Mouse (Mus musculus) CD4-positive naive resting alpha-beta T cell, adult 57 days (primary cell): ENCODE measurements around the gene Sh3bp1. TPM values are rescaled to one million over a fixed set of nuclear protein-coding genes. Genes with fewer than 3 reads are reported as not detected.

Source experiments
- total RNA-seq: library from RNA; stranded (reverse); gene quantifications from one replicate; pipeline ENCODE4 v1.2.4, GENCODE M21; 2023

Gene Sh3bp1
- total RNA-seq: 241 TPM

DNA sequence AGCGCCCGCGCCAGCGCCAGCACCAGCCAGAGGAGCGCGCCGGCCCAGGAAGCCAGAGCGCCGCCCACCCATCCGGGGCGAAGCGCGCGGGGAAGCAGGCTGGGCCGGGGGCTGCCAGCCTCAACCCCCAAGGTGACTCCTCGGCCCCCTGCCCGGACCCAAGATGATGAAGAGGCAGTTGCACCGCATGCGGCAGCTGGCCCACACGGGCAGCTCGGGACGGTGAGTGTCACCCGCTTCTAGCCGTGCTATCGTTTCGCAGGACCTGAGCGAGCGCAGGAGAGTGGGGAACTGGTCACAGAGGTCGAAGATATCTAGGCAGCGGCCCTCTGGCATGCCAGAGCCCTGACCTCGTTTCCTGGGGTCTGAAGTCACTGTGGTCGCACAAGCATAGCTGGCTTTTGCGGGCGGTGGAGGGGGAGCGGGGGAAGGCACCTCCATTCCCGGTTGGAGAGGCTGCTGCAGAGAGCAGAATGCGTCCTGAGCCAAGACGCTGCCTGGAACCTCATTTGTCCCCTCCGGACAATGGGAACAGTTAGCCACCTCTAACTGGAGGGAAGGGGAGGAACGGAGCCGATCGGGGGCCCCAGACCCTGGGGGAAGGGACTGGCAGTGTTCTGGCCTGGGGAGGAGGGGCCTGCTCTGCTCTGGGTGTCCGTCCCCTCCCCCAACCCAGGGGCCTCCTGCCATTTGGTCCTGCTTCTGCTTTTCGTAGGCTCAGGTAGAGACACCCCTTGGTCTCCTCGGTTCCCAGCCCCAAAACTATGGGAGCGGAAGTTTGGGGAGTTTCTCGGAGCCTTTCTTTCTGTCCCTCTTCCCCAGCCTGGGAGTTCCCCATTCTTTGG is at the start of gene Sh3bp1:
TSS of gene Sh3bp1 (plus strand) at position 29 of the 845 bp plus-strand sequence.

DNA sequence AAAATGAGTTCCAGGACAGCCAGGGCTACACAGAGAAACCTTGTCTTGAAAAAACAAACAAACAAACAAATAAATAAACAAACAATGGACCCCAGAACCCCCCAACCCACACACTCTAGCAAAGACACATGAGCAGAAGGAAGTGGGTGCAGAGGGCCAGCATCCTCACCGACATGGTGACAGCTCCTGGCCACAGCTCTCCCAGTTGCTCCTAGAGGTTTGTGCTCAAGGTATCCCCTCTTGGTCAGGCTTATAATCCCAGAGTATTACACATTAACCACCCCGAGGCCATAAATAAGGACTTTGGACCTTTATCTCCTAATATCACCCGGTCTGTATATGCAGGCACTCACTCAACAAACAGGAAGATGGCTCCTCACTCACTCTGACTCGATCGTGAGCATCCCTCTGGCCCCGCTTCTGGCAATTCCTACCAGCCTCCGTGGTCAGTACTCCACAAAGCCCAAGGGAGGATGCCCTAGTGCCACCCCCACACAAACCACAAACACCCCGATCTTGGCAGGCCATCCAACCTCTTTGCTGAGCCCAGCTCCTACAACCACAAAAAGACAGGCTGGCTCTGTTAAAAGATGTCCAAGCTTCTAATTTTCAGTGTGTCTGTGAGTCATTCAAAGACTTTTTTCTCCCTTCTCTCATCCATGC is 44.1 kb upstream of the Sh3bp1 start, which contains the start of gene Lgals2:
TSS of gene Lgals2 (minus strand) at position 227 of the 663 bp plus-strand sequence.

DNA sequence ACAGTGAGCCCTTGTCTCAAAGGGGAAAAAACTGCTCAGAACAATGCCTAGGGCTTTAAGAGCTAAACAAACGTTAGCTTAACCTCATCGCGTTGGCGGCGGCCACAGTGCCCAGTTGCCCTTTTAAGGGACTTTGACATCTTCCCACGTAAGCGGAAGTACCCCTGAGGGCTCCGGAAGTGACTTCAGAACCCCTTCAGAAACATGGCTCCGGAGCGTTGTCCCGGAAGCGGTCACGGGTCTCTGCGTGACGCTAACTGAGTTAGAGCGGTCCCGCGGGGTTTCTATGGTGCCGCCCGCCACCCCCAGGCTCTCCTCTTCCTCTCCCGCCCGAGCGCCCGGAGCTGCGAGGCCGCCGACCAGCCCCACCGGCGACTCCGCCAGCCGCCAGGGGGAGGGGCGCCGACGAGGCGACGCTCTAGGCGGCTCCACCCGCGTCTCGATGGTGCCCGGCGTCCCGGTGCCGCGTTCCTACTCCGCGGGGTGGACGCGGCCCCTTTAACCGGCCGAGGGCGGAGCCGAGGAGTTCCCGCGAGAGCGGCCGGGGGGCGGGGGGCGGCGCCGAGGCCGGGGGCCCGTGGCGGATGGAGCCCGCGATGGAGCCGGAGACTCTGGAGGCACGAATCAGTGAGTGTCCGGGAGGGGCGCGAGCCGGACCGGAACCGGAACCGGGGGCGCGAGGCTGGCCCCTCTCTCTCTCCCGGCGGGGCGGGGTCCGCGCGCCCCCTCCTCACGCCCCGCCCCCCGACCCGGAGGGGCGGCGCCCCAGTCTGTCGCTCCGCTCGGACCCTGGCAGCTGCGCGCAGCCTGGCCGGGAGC is 22.4 kb upstream of the Sh3bp1 start, which contains the start of gene Gga1:
TSS of gene Gga1 (plus strand) at position 200 of the 819 bp plus-strand sequence.

DNA sequence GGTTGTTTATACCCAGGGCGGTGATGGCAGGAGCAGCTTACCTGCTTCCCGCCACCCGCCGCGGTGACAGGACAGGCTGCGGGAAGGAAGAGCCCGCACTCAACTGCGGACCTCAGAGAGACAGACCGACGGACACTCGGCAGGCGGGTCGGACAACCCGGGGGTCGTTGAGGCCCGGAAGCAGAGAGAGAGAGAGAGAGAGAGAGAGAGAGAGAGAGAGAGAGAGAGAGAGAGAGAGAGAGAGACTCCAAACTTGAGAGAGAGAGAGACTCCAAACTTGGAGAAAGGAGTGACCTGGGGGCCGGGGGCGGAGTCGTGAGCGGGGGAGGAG is 194 bp upstream of the Sh3bp1 start, which contains the start of gene Gm49510:
TSS of gene Gm49510 (plus strand) at position 259 of the 331 bp plus-strand sequence.

DNA sequence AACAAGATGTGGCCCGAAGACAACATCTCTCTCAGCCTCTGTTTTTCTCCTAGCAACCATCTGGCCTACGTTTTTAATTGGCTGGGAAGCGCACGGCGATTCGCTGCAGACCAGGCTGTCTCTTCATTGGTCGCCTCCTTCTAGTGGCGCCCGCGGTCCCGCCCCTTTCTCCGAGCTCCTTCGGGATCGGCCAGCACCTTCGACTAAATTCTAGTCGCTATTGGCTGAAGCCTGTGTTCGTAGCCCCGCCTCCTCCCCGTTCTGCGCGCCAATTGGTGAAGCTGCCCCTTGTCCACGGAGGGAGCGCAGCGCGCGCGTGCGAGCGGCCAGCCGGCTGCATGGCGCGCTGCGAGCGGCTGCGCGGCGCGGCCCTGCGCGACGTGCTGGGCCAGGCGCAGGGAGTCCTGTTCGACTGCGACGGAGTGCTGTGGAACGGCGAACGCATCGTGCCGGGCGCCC is 14.1 kb downstream of the Sh3bp1 start, which contains the start of gene Pdxp:
TSS of gene Pdxp (plus strand) at position 288 of the 459 bp plus-strand sequence.

DNA sequence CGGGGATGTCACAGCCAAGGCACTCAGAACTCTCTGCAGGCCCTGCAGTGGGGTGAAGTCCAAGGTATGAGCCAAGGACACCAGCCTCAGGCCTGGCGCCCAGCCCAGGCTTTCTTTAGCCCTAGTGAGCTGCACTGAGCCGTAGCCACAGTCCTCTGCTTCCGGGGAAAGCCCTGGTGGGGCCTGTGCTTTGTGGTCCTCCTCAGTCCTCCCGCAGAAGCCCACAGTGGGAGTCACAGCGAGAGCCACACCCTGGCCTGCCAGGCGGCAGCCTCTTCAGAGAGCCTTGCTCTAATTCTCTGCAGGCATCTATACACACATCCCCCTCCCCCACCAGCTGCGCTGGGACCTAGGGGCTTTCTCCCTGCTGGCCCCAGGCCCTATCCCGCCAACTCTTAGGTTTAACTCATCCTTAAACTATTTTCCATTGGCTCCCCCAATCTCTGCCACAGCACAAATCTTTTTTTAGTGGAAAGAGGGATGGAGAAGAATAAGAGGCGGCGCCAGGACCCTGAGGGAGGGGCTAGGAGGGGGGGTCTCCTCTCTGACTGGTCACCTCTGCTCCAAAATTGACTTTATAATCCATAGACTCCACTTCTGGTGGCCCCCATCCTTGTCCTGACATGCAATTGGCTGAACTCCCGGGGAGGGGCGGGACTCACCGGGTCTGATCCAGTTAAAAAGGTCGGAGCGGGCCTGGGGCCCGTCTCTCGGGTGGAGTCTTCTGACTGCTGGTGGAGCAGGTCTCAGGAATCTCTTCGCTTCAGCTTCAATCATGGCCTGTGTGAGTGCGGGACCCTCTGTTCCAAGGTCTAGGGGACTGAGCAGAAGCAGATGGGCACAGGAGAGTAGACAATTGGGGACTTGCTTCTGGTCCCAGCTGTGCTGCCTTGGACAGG is 26.7 kb downstream of the Sh3bp1 start, which contains the start of gene Lgals1:
TSS of gene Lgals1 (plus strand) at position 705 of the 899 bp plus-strand sequence.

DNA sequence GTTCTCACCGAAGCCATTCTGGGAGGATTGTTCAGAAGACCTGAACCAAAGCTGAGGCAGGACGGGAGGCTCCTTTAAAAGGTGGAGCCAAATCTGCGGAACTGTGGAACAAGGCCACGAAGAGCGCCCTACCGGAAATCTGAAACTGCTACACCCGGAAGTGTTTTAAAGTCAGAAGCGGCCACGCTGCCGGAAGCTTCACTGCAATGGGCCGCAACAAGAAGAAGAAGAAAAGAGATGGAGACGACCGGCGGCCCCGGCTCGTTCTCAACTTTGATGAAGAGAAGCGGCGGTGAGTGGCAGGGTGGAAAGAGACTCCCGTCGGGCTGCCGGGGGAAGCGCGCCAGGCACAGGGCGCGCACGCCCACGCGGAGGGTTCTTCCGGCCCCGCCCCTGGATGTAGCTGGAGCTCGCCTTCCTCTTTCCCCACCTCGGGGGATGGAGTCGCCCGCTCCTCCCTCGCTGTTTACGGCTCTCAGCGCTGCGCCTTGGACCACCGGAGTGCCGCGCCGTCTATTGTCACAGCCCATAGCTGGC is 35.3 kb downstream of the Sh3bp1 start, which contains the start of gene Nol12:
TSS of gene Nol12 (plus strand) at position 150 of the 537 bp plus-strand sequence.

DNA sequence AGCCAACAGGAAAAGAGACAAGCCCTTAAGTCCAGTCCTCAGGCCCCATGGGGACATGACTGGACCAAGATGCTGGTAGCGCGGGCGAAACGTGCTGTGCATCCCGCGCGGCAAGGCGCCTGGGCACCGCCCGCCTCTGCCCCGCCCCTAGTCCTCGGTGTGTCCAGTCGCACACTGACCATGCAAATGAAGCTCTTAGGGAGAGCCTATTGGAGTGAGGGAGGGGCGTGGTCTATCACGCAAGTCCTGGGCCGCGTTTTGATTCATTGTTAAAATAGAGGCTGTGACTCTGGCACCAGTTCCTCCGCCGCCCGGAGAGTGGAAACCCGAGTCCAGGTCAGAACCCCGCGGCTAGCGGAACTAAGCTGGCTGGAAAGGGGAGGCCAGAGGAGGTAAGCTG is 48.1 kb downstream of the Sh3bp1 start, which contains the start of gene Triobp:
TSS of gene Triobp (plus strand) at position 68 of the 400 bp plus-strand sequence.

Other genes with a start within 250 kb of the Sh3bp1 start
- 2.6 TPM for gene Elfn2, start 181.0 kb upstream of the Sh3bp1 start, total RNA-seq
- gene Mfng, start 126.3 kb upstream of the Sh3bp1 start, total RNA-seq: 125 TPM
- 0.56 TPM for gene Card10, start 96.7 kb upstream of the Sh3bp1 start, total RNA-seq
- gene Cdc42ep1, start 57.1 kb upstream of the Sh3bp1 start, total RNA-seq: 0.65 TPM
- gene Lgals2, start 44.2 kb upstream of the Sh3bp1 start, total RNA-seq: 3.3 TPM
- 84.3 TPM for gene Gga1, start 22.6 kb upstream of the Sh3bp1 start, total RNA-seq
- not detected for gene Gm49510, start 101 bp upstream of the Sh3bp1 start, total RNA-seq
- 13.7 TPM for gene Pdxp, start 14.2 kb downstream of the Sh3bp1 start, total RNA-seq
- gene Lgals1, start 27.0 kb downstream of the Sh3bp1 start, total RNA-seq: 63.1 TPM
- gene Nol12, start 35.2 kb downstream of the Sh3bp1 start, total RNA-seq: 58.9 TPM
- 40.0 TPM for gene Triobp, start 48.0 kb downstream of the Sh3bp1 start, total RNA-seq
- 5.8 TPM for gene H1f0, start 128.7 kb downstream of the Sh3bp1 start, total RNA-seq
- gene Galr3, start 142.1 kb downstream of the Sh3bp1 start, total RNA-seq: not detected
- 27.3 TPM for gene Ankrd54, start 163.1 kb downstream of the Sh3bp1 start, total RNA-seq
- gene Eif3l, start 175.4 kb downstream of the Sh3bp1 start, total RNA-seq: 118 TPM
- gene Micall1, start 209.1 kb downstream of the Sh3bp1 start, total RNA-seq: 65.1 TPM
- 44.4 TPM for gene Polr2f, start 241.2 kb downstream of the Sh3bp1 start, total RNA-seq
- not detected for gene 1700088E04Rik, start 241.5 kb downstream of the Sh3bp1 start, total RNA-seq